ENCODE assay signal across 25 mouse cellular contexts in the genomic region with DNA sequence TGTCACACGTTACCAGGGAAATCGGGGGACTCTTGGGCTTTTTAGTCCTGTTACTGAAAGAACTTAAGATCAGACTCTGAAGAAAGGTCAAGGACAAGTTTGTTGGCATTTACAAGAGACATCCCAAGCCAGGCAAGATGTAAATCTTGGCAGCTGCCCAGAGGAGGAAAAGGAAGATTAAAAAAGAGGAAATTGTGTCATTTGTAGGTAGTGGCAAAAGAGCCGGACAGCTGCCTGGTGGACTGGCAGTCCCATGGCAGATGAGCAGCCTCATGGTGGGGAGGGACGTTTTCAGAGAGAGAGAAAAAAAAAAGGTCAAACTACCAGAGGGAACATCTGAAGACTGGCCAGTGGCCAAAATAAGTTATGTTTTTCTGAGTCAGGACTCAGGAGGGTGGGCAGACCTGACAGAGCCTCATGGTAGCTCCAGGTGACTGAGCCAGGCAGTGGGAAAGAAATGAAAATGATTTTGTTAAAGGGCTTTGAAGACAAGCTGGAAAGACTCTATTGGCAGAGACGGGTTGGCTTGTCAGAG. TPM values are rescaled to one million over a fixed set of nuclear protein-coding genes. Genes with fewer than 3 reads are reported as not detected.
DNase-seq lines count a peak whose midpoint lies in the region; ATAC-seq and TF ChIP-seq lines count a peak whose summit lies in the region.
"Had no signal": no experiment of that assay in that cellular context is flagged by ENCODE, and none has a peak within 500 bp of the region (broad histone marks: within the 10 kb centered on the region; RNA-seq: fewer than 3 reads in every experiment).

No protein-coding gene starts in this region.

- WGBS in kidney, embryonic 16.5 days: 63% methylated on average over 5 of the region's 5 CpGs
- WGBS in lung, embryonic 14.5 days: 60% methylated on average over 5 of the region's 5 CpGs
- 79% methylated on average over 5 of the region's 5 CpGs for WGBS in hindbrain, embryonic 11.5 days
- WGBS in midbrain, embryonic 13.5 days: 82% methylated on average over 5 of the region's 5 CpGs

- no peaks in the 10 kb centered on the region for H3K9me3 ChIP-seq in kidney, embryonic 16.5 days (ENCODE audit: low read length)
- H3K9me3 ChIP-seq in lung, embryonic 14.5 days (ENCODE audit: low read depth, low read length): no peaks in the 10 kb centered on the region
- no peaks in the 10 kb centered on the region for H3K9me3 ChIP-seq in hindbrain, embryonic 11.5 days (ENCODE audit: control insufficient read depth, low read length)
- no peaks in the 10 kb centered on the region for H3K9me3 ChIP-seq in midbrain, embryonic 13.5 days
- H3K9me3 ChIP-seq: embryonic facial prominence, embryonic 13.5 days; heart, embryonic 13.5 days; hindbrain, embryonic 10.5 days; midbrain, embryonic 10.5 days; neural tube, embryonic 13.5 days had no signal

- H3K4me2 ChIP-seq in kidney, embryonic 16.5 days (replicated peaks; ENCODE audit: low read depth, low read length): no peak overlapping the region
- no peak overlapping the region for H3K4me2 ChIP-seq in lung, embryonic 14.5 days
- no peak overlapping the region for H3K4me2 ChIP-seq in hindbrain, embryonic 11.5 days (replicated peaks; ENCODE audit: low read depth, low read length)
- no peak overlapping the region for H3K4me2 ChIP-seq in midbrain, embryonic 13.5 days (replicated peaks)
- H3K4me2 ChIP-seq: embryonic facial prominence, embryonic 13.5 days; heart, embryonic 13.5 days; neural tube, embryonic 13.5 days had no signal

- H3K4me3 ChIP-seq in kidney, embryonic 16.5 days (ENCODE audit: low read length): no peak overlapping the region
- no peak overlapping the region for H3K4me3 ChIP-seq in lung, embryonic 14.5 days (ENCODE audit: low read depth, low read length)
- no peak overlapping the region for H3K4me3 ChIP-seq in hindbrain, embryonic 11.5 days (ENCODE audit: low read depth, low read length)
- H3K4me3 ChIP-seq in midbrain, embryonic 13.5 days (replicated peaks): no peak overlapping the region
- H3K4me3 ChIP-seq: embryonic facial prominence, embryonic 13.5 days; heart, embryonic 13.5 days; hindbrain, embryonic 10.5 days; midbrain, embryonic 10.5 days; neural tube, embryonic 13.5 days had no signal

- no peaks in the 10 kb centered on the region for H3K36me3 ChIP-seq in kidney, embryonic 16.5 days (ENCODE audit: insufficient read depth, low read length)
- H3K36me3 ChIP-seq in lung, embryonic 14.5 days (ENCODE audit: insufficient read depth): no peaks in the 10 kb centered on the region
- no peaks in the 10 kb centered on the region for H3K36me3 ChIP-seq in hindbrain, embryonic 11.5 days (ENCODE audit: control insufficient read depth, insufficient read depth, low read length)
- H3K36me3 ChIP-seq in midbrain, embryonic 13.5 days: no peaks in the 10 kb centered on the region
- H3K36me3 ChIP-seq: embryonic facial prominence, embryonic 13.5 days; heart, embryonic 13.5 days; hindbrain, embryonic 10.5 days; midbrain, embryonic 10.5 days; neural tube, embryonic 13.5 days had no signal

- no peak for ATAC-seq in kidney, embryonic 16.5 days (ENCODE audit: low FRiP score, low TSS enrichment)
- ATAC-seq in lung, embryonic 14.5 days (ENCODE audit: insufficient read depth): no peak
- ATAC-seq in hindbrain, embryonic 11.5 days (ENCODE audit: low FRiP score): no peak
- ATAC-seq in midbrain, embryonic 13.5 days: no peak
- ATAC-seq: forebrain, embryonic 16.5 days; Patski had no signal

- no peak overlapping the region for H3K9ac ChIP-seq in kidney, embryonic 16.5 days (replicated peaks; ENCODE audit: low read length)
- H3K9ac ChIP-seq in lung, embryonic 14.5 days: no peak overlapping the region
- no peak overlapping the region for H3K9ac ChIP-seq in hindbrain, embryonic 11.5 days (ENCODE audit: low read depth, low read length)
- no peak overlapping the region for H3K9ac ChIP-seq in midbrain, embryonic 13.5 days (replicated peaks)
- H3K9ac ChIP-seq: embryonic facial prominence, embryonic 13.5 days; heart, embryonic 13.5 days; neural tube, embryonic 13.5 days had no signal

- H3K27ac ChIP-seq in kidney, embryonic 16.5 days (ENCODE audit: low read length): no peak overlapping the region
- peak overlapping the region; percentile 50; the same call in 1 of the 2 replicates for H3K27ac ChIP-seq in lung, embryonic 14.5 days (ENCODE audit: low read depth)
- no peak overlapping the region for H3K27ac ChIP-seq in hindbrain, embryonic 11.5 days (ENCODE audit: low read depth, low read length)
- no peak overlapping the region for H3K27ac ChIP-seq in midbrain, embryonic 13.5 days
- H3K27ac ChIP-seq: embryonic facial prominence, embryonic 13.5 days; heart, embryonic 13.5 days; hindbrain, embryonic 10.5 days; midbrain, embryonic 10.5 days; neural tube, embryonic 13.5 days had no signal

- no peak for TF ChIP-seq CTCF in lung, embryonic 14.5 days (IDR thresholded peaks at IDR 0.05; ENCODE audit: low read depth)

- H3K27me3 ChIP-seq in kidney, embryonic 16.5 days (ENCODE audit: insufficient read depth, low read length): no peaks in the 10 kb centered on the region
- H3K27me3 ChIP-seq in lung, embryonic 14.5 days (ENCODE audit: insufficient read depth, low read length): no peaks in the 10 kb centered on the region
- no peaks in the 10 kb centered on the region for H3K27me3 ChIP-seq in hindbrain, embryonic 11.5 days (ENCODE audit: control insufficient read depth, insufficient read depth, low read length)
- H3K27me3 ChIP-seq in midbrain, embryonic 13.5 days: no peaks in the 10 kb centered on the region
- H3K27me3 ChIP-seq: embryonic facial prominence, embryonic 13.5 days; heart, embryonic 13.5 days; neural tube, embryonic 13.5 days; Patski had no signal

- DNase-seq in kidney, adult 18-20 months: peak; percentile 5
- peak; percentile 4 to 15 for DNase-seq in kidney, adult 8-10 months
- DNase-seq in lung, embryonic 14.5 days: peak; percentile 54
- peak; percentile 17 to 39 for DNase-seq in lung, postnatal 4 days
- no peak for DNase-seq in hindbrain, embryonic 11.5 days (ENCODE audit: low spot score)
- no peak for DNase-seq in left cerebral cortex, adult 18-20 months (ENCODE audit: low spot score in 2 of 2)
- DNase-seq: cerebellum, adult 8-10 months; heart, adult 11 months; thymus, postnatal 14 days had no signal

- no peaks in the 10 kb centered on the region for H3K4me1 ChIP-seq in kidney, embryonic 16.5 days (ENCODE audit: insufficient read depth, low read length)
- no peaks in the 10 kb centered on the region for H3K4me1 ChIP-seq in lung, embryonic 14.5 days (ENCODE audit: insufficient read depth)
- no peaks in the 10 kb centered on the region for H3K4me1 ChIP-seq in hindbrain, embryonic 11.5 days (replicated peaks; ENCODE audit: control insufficient read depth, insufficient read depth, low read length)
- H3K4me1 ChIP-seq in midbrain, embryonic 13.5 days (replicated peaks): no peaks in the 10 kb centered on the region
- H3K4me1 ChIP-seq: embryonic facial prominence, embryonic 13.5 days; hindbrain, embryonic 10.5 days; midbrain, embryonic 10.5 days; neural tube, embryonic 13.5 days had no signal

RNA-seq across cellular contexts. Expression of a gene that starts 7.4 kb away (rescaled TPM):
- polyA plus RNA-seq in kidney, embryonic 16.5 days (2015; fragmentation: Nextera tagmentation; extraction: Ambion mirVana): not detected in 2 replicates
- not detected in 2 replicates for polyA plus RNA-seq in lung, embryonic 14.5 days (2014; fragmentation: Nextera tagmentation; extraction: Ambion mirVana)
- polyA plus RNA-seq in hindbrain, embryonic 11.5 days (2014; fragmentation: Nextera tagmentation; extraction: Ambion mirVana): not detected in 2 replicates
- not detected in 2 replicates for polyA plus RNA-seq in midbrain, embryonic 13.5 days (2015; fragmentation: Nextera tagmentation; extraction: Ambion mirVana)
- total RNA-seq in left cerebral cortex, adult 18-20 months (2021): under 1 TPM in 1 of 2 experiments, not detected in 1; 0.37 TPM
- total RNA-seq: left cerebral cortex, postnatal 14 days had no signal
- polyA plus RNA-seq: C2C12; cortical plate, adult 2 months; embryonic facial prominence, embryonic 13.5 days; forebrain, embryonic 16.5 days; heart, embryonic 13.5 days; hindbrain, embryonic 10.5 days; intestine, embryonic 14.5 days; limb, embryonic 14.5 days; liver, embryonic 16.5 days; midbrain, embryonic 10.5 days; neural tube, embryonic 13.5 days; Patski; stomach, embryonic 16.5 days had no signal

RNA-seq across cellular contexts. Expression of a gene that starts 7.5 kb away (rescaled TPM):
- polyA plus RNA-seq in kidney, embryonic 16.5 days (2015; fragmentation: Nextera tagmentation; extraction: Ambion mirVana): not detected in 2 replicates
- polyA plus RNA-seq in lung, embryonic 14.5 days (2014; fragmentation: Nextera tagmentation; extraction: Ambion mirVana): not detected in 2 replicates
- not detected in 2 replicates for polyA plus RNA-seq in hindbrain, embryonic 11.5 days (2014; fragmentation: Nextera tagmentation; extraction: Ambion mirVana)
- polyA plus RNA-seq in midbrain, embryonic 13.5 days (2015; fragmentation: Nextera tagmentation; extraction: Ambion mirVana): 0.14 TPM in 1 of 2 replicates, not detected in the other
- 1 to 10 TPM; 3.9 to 4.9 TPM for total RNA-seq in left cerebral cortex, adult 18-20 months (2021)
- polyA plus RNA-seq: C2C12; embryonic facial prominence, embryonic 13.5 days; forebrain, embryonic 16.5 days; heart, embryonic 13.5 days; hindbrain, embryonic 10.5 days; intestine, embryonic 14.5 days; limb, embryonic 14.5 days; liver, embryonic 16.5 days; midbrain, embryonic 10.5 days; Patski; stomach, embryonic 16.5 days had no signal

RNA-seq across cellular contexts. Expression of a gene that starts 18.1 kb away (rescaled TPM):
- polyA plus RNA-seq in kidney, embryonic 16.5 days (2015; fragmentation: Nextera tagmentation; extraction: Ambion mirVana): not detected in 2 replicates
- not detected in 2 replicates for polyA plus RNA-seq in lung, embryonic 14.5 days (2014; fragmentation: Nextera tagmentation; extraction: Ambion mirVana)
- polyA plus RNA-seq in hindbrain, embryonic 11.5 days (2014; fragmentation: Nextera tagmentation; extraction: Ambion mirVana): not detected in 2 replicates
- polyA plus RNA-seq in midbrain, embryonic 13.5 days (2015; fragmentation: Nextera tagmentation; extraction: Ambion mirVana): not detected in 2 replicates
- total RNA-seq in left cerebral cortex, adult 18-20 months (2021): not detected
- total RNA-seq: left cerebral cortex, postnatal 14 days had no signal
- polyA plus RNA-seq: C2C12; embryonic facial prominence, embryonic 13.5 days; forebrain, embryonic 16.5 days; heart, embryonic 13.5 days; hindbrain, embryonic 10.5 days; intestine, embryonic 14.5 days; limb, embryonic 14.5 days; liver, embryonic 16.5 days; midbrain, embryonic 10.5 days; neural tube, embryonic 13.5 days; Patski; stomach, embryonic 16.5 days had no signal

RNA-seq across cellular contexts. Expression of a gene that starts 20.8 kb away (rescaled TPM):
- not detected in 2 replicates for polyA plus RNA-seq in kidney, embryonic 16.5 days (2015; fragmentation: Nextera tagmentation; extraction: Ambion mirVana)
- polyA plus RNA-seq in lung, embryonic 14.5 days (2014; fragmentation: Nextera tagmentation; extraction: Ambion mirVana): not detected in 2 replicates
- not detected in 2 replicates for polyA plus RNA-seq in hindbrain, embryonic 11.5 days (2014; fragmentation: Nextera tagmentation; extraction: Ambion mirVana)
- not detected in 2 replicates for polyA plus RNA-seq in midbrain, embryonic 13.5 days (2015; fragmentation: Nextera tagmentation; extraction: Ambion mirVana)
- total RNA-seq in left cerebral cortex, adult 18-20 months (2021): not detected
- total RNA-seq: left cerebral cortex, postnatal 14 days had no signal
- polyA plus RNA-seq: C2C12; cortical plate, adult 2 months; embryonic facial prominence, embryonic 13.5 days; forebrain, embryonic 16.5 days; heart, embryonic 13.5 days; hindbrain, embryonic 10.5 days; intestine, embryonic 14.5 days; limb, embryonic 14.5 days; liver, embryonic 16.5 days; neural tube, embryonic 13.5 days; Patski; stomach, embryonic 16.5 days had no signal

RNA-seq across cellular contexts. Expression of a gene that starts 43.7 kb away (rescaled TPM):
- not detected in 2 replicates for polyA plus RNA-seq in kidney, embryonic 16.5 days (2015; fragmentation: Nextera tagmentation; extraction: Ambion mirVana)
- not detected in 2 replicates for polyA plus RNA-seq in lung, embryonic 14.5 days (2014; fragmentation: Nextera tagmentation; extraction: Ambion mirVana)
- polyA plus RNA-seq in hindbrain, embryonic 11.5 days (2014; fragmentation: Nextera tagmentation; extraction: Ambion mirVana): not detected in 2 replicates
- not detected in 2 replicates for polyA plus RNA-seq in midbrain, embryonic 13.5 days (2015; fragmentation: Nextera tagmentation; extraction: Ambion mirVana)
- total RNA-seq in left cerebral cortex, adult 18-20 months (2021): not detected
- total RNA-seq: left cerebral cortex, postnatal 14 days had no signal
- polyA plus RNA-seq: C2C12; cortical plate, adult 2 months; embryonic facial prominence, embryonic 13.5 days; forebrain, embryonic 16.5 days; heart, embryonic 13.5 days; hindbrain, embryonic 10.5 days; intestine, embryonic 14.5 days; limb, embryonic 14.5 days; liver, embryonic 16.5 days; midbrain, embryonic 10.5 days; neural tube, embryonic 13.5 days; Patski; stomach, embryonic 16.5 days had no signal

Comparison
In these comparisons a context has a peak if more than half of its experiments do, and no peak if none do; other contexts are left out.
1. DNase-seq: peak in kidney, adult 18-20 months (single experiment), kidney, adult 8-10 months (2 of 2), lung, embryonic 14.5 days (single experiment) and lung, postnatal 4 days (2 of 2); none in hindbrain, embryonic 11.5 days (single experiment) and left cerebral cortex, adult 18-20 months (0 of 2).